Mouse (Mus musculus) c-Kit-positive CD71-negative TER-119-negative erythroid progenitor cells, embryonic 14.5 days (primary cell): ENCODE data around the gene Gtf2i.

Experiments used
- DNase-seq: peaks from one replicate; pipeline ENCODE4 v3.0.0-alpha.2; 2013; ENCODE audit warnings: low read depth

Gene Gtf2i

DNA sequence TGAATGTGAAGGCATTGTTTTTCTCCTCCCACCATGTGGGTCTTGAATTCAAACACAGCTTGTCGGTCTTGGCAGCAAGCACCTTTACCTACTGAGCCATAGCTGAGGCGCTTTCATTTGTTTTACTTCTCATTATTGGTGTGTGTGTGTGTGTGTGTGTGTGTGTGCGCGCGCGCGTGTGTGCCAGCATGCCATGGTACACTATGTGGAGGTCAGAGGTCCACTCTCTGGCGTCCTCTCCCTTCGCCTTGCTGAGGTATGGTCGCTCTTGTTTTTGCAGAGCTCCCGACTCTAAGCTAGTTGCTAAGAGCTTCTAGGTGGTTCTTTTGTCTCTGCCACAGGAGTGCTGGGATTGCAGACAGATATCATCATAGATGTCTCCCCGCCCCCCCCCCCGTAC lies 7.8 kb upstream of the Gtf2i start:
- no peak for DNase-seq

DNA sequence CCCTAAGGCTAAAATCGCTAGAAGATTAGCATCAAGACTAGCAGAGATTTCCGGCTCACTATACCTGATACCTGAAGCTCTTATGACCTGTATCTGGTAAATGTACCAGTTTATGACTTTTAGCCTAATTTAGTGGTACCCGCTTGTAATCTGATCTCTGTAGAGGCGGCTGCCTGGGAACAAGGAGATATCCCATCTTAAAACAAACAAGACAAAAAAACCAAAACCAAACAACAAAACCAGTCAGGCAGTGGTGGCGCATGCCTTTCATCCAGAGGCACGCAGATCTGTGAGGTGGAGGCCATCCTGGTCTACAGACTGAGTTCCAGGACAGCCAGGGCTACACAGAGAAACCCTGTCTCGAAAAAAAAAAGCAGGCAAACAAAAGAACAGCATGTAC lies 7.1 kb upstream of the Gtf2i start:
- DNase-seq = no peak

DNA sequence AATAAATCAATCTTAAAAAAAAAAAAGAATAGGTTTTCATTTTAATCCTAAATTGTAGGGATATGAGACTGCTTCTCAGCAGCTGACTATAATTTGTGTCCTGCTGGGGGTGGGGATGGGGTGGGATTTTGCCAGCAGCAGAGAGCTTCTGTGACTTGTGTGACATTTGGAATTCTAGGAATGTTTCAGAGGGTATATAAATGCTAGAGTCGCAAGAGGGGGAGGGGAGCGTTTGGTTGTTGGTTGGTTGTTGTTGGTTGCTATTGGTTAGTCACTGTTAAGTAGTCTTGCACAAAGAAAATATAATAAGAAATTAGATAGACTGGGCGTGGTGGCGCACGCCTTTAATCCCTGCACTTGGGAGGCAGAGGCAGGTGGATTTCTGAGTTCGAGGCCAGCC lies 4.3 kb upstream of the Gtf2i start:
- no peak for DNase-seq

DNA sequence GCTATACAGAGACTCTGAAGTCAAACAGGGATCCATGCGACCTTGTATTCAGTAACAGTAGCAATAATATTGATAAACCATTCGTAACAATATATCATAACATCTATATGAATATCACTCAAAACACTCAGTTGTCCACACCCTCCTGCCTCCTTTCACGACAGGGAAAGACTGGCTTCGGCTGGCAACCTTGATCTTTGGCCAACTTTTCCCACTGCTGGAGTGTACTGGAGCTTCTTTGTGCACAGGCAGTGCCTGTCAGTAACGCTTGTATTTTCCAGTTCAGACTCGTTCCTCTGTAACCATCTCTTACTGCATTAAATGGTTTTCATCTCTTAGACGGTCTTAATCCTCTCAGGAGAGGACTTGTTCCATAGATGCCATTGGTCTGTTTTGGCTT lies 2.2 kb upstream of the Gtf2i start:
- no peak for DNase-seq

DNA sequence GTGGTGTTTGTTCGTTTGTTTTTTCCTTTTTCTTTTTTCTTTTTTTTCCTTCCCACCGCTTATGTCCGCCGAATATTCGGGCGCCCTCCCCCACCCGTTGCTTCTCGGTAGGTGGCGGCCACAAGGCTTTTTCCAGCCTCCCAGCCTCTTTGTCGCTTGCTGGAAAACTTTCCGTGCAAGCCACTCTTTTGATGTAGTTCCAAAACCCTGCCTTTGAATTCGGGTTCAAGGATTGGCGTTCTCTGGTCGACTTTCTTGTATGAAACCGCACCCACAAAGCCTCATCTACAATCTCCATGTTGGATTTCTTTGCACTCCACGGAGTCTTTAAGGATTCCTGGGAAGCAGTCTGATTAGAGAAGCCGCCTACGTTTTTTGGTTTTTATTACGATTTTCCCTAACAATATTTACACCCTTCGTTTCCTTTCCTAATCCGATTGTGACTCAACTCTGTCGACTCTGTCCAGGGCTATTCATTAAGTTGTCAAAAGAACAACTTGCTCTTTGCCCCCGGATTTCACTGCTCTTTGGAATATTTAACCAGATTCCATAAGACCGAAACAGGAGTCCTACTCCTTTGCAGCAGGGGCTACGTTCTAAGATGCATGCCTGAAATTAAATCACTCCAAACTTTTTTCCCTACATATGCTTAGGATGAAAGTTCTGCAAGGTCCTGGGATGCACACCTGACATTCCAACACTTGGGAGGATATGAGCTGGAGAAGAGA lies 1.2 kb upstream of the Gtf2i start:
- no peak for DNase-seq

DNA sequence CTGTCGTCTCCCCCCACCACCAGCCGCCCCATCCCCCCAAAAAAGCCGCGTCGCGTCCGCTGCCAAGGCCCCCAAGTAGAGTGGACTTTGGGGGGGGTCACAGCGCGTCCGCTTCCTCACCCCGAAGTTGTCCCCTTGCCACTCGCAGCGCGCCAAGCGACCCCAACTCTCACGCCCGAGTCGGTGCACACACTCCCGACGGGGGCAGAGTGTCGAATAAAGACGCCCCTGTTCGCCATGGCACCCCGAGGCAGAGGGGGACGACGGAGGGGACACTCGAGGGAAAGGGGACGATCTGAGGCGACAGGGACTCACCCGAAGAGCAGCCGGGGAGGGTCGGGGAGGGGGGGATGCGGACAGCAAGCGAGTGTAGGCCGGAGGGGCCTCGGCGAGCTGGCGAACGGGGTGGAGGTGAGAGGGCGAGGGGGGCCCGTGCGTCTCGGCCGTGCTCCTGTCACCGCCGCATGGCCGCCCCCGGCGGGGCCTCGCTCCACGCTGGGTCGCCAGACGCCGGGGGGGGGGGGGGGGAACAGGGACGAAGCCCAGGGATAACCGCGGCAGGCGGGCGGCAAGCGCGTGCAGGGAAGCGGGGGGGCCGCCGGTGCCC lies 389 bp downstream of the Gtf2i start:
- DNase-seq = no peak

DNA sequence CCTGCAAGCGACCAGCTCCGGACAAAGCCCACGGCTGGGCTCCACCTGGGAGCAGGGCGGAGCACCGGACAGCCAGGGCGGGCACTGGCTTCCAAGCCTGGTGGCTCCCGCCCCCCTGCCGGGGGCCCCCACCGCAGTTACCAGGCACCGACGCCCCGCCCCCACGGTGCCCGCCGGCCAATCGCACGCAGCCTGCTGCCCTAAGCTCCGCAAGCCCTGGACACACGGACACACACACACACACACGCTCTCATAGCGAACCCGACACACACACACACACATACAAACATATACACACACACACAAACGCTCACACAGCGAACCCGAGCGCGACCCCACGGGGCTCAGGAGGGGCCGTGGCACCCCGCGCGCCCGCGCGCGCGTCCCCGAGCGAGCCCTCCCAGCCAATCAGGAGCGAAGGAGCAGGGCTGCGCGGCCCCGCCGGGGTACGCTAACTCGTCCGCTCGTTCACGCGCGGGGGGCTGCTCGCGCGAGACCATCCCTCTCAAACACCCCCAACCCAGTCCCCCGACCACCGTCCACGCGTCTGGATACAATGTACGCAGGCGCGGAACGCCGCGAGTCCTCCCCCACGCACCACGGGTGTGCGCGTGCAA lies 1.0 kb downstream of the Gtf2i start:
- DNase-seq = peak; percentile 79

DNA sequence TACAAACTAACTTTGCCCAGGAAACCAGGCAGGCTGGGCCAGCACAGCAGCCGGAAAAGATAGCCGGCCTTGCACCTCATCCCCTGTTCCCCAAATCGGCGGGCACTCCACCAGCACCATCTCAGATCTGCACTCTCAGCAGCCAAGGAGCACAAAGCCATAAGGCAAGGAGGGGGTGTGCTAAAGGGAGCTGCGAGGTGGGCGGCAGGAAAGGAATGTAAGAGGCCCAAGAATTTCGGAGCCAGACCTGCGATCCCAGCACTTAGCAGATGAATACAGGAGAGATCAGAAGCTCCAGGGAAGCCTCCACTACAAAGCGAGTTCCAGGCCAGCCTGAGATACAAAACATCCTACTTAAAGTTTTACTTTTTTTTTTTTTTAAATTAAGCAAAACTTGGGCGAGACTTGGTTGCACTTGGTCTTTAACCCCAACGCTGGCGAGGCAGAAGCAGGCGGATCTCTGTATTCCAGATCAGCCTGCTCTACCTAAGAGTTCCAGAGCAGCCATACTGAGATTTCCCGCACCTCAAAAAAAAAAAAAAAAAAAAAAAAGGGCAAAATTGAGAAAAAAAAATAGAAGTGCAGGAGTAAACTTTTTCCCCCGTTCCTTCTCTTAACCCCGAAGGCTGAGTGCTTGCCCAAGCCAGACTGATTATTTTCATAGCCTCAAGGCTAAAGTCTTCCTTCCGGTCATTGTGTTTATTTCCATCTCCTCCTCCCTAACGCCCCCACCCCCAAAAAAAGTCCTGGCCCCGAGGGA lies 1.7 kb downstream of the Gtf2i start:
- no peak for DNase-seq

DNA sequence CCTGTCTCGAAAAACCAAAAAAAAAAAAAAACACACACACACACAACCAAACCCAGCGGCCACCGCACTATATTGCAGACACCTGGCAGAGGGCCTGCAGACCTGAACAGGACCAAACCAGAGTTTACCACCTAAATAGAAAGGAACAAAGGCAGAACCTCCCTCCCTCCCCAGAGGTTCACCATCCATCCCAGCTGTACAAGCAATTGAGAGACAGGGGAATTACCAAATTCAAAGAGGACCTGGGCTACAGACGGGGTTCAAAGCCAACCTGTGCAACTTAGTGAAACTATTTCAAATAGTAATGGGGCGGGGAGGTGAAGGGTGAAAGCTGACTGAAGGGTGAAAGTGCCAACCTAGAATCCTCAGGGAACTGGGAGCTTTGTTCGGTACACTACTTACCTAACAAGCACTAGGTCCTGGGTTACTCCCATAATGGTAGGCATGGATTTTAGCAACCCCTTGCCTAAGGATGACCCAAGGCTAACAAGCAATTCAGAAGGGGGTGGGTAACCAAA lies 2.6 kb downstream of the Gtf2i start:
- no peak for DNase-seq

DNA sequence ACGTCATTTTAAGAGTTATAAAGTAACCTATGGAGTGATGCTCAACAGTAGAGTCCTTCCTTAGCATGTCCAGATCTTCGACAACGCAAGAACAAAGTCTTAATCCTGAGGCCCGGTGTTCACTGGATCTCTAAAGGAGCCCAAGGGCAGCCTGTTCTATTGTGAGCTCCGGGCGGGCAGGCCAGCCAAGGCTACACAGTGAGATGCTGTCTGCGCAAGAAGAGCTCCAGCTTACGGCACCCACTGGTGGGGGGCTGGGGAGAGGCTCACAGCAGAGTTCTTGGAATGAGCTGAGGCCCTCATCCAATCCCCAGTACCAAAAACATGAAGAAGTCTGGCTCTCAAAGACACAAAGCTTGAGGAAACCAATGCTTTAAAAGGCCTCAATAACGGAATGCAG lies 4.4 kb downstream of the Gtf2i start:
- DNase-seq = no peak

DNA sequence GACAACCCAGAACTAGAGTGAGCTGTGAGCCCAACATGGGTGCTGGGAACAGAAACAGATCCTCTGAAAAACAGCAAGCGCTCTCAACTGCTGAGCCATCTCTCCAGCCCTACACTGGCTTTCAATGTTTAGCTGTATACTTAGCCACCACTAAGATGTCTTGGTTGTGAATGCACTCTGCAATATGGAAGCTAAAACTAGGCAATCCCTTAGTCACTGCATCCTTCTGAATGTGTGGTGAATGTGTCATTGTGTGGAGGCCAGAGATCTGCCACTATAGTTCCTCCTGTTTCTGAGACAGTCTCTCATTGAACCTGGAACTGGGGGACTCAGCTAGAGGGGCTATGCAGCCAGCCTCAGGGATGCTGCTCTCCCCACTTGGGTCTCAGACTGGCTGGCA lies 5.2 kb downstream of the Gtf2i start:
- no peak for DNase-seq

DNA sequence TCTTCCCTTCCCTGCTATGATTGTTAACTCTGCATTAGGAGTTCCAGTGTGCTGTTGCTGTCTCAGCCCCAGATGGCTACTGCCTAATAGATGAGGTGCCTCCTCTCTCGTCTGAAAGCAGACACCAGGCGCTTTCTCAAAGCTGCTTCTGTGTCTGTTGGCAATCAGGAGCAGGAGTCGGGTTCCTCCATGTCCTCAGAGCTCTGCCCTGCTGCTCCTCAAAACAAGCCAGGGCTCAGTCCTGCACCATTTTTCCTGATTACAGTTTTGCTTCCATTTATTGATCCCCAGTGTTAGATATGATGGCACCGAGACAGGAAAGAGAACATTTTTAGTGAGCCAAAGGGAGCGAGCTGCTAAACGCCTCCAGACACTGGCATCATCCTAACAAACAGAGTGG lies 9.9 kb downstream of the Gtf2i start:
- DNase-seq = no peak

DNA sequence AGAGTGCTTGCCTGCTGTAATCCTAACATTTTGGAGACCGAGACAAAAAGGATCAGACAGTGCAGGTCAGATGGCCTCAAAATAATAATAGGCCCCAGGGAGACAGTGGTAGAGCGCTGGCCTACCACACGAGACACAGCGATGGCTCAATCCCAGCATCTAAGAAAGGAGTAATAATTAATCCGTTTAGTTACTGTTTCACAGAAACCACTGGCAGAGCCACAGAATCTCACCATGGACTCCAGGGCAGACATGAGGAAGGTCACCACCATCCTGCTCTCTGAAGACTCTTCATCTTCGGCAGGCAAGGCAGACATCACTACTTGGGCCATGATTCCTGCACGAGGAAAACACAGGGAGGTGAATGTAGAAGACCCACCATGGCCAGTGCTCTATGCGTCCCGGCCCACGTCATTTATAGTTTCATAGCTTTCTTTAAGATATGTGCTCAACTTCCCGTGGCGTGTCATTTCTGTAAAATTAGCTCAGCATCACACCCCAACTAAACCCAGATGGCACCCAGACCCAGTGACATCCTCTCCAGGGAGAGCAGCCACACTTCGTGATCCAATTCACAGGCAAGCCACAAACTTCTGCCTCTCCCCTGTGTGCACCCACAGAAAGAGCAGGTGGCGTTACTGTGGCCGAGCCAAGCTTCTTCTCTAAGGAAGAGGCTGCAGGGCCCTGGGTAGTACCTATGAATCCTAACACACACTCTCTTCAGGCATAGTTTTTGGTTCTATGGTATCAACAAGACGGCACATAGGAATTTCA lies 19.1 kb downstream of the Gtf2i start:
- no peak for DNase-seq

DNA sequence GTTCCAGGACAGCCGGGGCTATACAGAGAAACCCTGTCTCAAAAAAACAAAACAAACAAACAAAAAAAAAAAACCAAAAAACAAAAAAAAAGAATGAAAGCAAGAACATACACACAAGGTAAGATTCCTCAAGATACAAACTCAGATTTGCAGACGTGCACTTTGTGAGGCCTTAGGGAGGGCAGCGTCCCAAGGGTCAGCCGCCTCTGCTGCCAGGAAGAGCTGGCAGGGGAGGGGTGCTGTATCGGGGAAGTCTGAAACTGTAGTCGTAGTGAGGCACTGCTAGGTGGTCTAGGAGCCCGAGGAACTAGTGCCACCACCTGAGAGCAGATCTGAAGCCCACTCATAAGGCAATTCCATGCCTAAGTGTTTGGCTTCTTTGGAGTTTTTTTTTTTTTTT lies 20.0 kb downstream of the Gtf2i start:
- DNase-seq = no peak

DNA sequence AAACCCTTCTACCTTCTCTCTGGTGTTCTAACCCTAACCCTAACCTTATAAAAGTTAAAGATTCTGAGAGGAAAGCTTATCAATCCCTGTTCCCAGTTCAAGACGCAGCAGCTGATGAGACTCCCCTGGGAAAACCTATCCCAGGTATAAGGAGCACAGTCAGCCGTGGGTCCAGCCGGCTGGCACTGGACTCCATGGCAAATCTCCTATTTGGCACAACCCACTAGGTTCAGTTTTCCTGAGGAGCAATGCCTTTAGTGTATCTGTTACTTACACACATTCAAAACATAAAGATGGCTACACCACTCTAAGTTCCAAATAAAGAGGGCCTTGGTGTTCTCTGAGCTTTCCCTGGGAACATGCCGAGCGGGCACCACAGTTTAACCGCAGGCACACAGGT lies 23.5 kb downstream of the Gtf2i start:
- DNase-seq = no peak

DNA sequence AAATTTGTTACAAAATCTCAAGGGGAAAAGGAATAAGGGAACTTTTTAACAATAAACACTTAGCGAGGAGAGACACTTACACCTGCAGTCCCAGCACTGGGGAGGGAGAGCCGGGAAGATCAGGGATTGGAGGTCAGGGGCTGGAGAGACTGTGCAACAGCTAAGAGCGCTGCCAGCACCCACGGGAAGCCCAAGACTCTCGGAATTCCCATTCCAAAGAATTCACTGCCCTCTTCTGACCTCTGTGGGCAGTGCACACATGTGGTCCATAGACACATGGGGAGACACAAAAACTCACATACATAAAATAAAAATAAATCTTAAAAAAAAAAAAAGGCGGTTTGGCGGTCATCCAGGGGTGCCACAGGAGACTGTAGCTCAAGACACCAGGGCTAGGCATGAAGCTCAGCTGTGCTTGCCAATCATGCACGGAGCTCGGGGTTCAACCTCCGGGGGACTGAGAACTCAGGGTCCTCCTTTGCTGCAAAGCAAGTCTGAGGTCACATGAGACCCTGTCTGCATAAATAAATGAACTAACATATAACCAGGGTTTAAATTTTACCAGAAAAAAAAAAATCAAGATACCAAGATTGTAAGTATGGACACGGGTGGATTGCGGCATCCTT lies 24.5 kb downstream of the Gtf2i start:
- DNase-seq = no peak

DNA sequence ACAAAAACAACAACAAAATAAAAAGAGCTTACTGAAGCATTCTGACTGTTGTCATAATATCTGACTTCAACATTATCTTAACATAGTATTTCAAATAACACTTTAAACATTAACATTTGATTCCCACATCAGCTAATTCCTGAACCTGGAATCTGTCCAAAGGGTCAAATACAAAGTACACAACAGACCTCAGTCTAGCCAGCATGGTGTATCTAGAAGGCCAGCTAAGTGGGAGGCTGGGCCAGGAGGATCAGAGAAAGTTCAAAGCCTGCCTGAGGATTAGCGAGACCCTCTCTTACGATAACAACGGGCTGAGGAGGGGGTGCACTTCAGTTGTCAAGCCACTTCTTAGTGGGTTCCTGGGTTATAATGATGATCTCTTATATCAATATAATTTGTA lies 26.5 kb downstream of the Gtf2i start:
- no peak for DNase-seq

DNA sequence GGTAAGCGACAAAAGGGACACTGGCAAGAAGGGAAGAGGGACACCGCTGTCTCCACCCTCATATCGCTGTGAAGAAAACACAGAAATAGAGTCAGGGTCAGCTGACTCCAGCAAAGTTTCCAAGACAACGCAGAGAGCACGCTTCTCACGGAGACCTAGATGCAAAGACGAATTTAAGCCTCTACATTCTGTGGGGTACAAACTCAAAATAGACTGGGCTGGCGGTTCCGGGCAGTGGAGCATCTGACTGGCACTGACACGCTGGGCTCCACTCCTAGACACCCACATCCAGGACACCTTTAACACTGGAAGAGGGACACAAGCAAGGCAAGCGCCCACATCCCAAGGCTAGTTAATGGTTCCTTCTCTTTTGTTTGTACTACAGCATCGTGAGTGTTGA lies 29.6 kb downstream of the Gtf2i start:
- no peak for DNase-seq

DNA sequence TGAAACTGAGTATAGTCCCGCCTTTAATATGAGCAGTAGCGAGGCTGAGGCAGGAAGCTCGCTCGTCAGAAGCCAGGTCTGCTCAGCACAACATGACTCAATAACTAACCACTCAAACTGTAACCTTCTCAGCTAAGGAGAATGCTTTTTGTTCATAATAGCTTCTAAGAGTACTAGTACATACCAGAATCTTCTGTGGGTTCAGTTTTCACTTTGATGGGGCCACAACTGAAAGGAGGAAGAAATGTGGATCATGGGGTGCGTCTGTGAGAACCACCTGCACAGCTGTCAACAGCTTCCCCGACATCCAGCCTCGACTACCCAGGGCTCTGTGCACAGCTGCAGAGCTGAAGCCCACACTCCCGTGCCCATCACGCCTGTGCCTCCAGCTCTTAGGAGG lies 32.0 kb downstream of the Gtf2i start:
- DNase-seq = no peak

DNA sequence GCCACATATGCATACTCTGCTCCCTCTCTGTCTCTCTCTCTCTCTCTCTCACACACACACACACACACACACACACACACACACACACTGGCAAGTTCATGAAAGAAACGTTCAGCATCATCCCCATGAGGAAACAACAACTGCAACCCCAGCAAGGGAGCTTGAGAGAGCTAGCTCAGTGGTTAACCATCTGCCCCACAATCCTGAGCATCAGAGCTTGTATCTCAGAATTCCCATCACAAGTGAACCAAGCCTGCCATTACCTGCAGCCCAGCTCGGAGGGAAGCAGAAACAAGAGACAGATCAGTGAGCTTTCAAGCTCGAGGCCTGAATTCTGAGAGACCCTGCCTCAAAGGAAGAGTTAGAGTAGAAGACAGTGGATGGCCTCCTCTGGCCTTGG lies 32.5 kb downstream of the Gtf2i start:
- no peak for DNase-seq

DNA sequence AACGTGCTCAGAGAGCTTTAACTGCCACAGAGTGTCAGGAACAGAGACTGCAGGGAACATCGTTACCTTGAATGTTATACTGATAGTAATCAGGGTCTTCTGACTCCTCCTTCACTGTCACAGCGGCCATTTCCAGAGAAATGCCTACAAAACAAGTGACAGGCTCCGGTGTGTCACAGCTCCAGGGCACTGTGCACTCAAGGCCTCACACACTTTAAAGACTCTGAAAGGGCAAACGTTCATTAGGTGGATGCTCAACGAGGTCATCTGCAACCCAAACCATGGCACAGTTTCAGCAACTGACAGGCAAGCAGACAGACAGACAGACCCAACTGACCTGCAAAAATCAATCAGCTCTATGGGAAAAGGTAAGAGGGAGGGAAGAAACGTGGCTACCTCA lies 35.2 kb downstream of the Gtf2i start:
- DNase-seq = no peak

DNA sequence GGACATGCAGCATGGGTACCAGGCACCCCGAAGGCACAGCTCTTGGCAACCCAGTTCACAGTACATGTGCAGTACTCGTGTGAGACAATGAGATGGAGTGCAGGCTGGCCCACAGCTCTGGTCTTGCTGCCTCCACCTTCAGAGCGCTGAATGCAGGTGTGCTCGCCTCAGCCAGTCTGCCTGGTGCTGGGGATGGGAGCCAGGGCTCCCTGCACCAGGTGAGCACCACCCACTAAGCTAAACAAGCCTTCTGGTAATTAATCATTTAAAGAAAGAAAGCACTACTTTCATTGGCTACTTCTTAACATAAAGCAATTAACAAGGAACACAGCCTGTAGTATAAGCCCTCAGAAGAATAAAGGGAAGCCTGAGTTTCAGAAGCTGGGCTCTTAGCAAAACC lies 37.5 kb downstream of the Gtf2i start:
- no peak for DNase-seq
